Mouse (Mus musculus): ENCODE results near the gene H2afx.

- no peak for TF ChIP-seq CTCF (IDR thresholded peaks at IDR 0.05; ENCODE audit: control insufficient read depth, insufficient read depth, low read length)
- peak; percentile 88; the same call in 1 of the 2 replicates for TF ChIP-seq POLR2A (IDR thresholded peaks at IDR 0.05; ENCODE audit: borderline replicate concordance, control insufficient read depth, low read depth, low read length)
These were observed 44.8 kb downstream of the H2afx start, which contains the start of gene Hyou1 for GRCm38 (mm10) chr9:44379054-44379834.
